Mouse (Mus musculus) lung, postnatal 0 days (tissue): Measurements from ENCODE around the gene Cadps2.

Source experiments
- CTCF ChIP-seq: IDR thresholded peaks from 2 replicates; pipeline ENCODE4 v1.5.1; 2016; ENCODE audit warnings: antibody characterized with exemption, mild to moderate bottlenecking
- EP300 ChIP-seq: IDR thresholded peaks from 2 replicates; pipeline ENCODE4 v1.6.1; 2016; ENCODE audit warnings: antibody characterized with exemption, mild to moderate bottlenecking, control low read depth

DNA sequence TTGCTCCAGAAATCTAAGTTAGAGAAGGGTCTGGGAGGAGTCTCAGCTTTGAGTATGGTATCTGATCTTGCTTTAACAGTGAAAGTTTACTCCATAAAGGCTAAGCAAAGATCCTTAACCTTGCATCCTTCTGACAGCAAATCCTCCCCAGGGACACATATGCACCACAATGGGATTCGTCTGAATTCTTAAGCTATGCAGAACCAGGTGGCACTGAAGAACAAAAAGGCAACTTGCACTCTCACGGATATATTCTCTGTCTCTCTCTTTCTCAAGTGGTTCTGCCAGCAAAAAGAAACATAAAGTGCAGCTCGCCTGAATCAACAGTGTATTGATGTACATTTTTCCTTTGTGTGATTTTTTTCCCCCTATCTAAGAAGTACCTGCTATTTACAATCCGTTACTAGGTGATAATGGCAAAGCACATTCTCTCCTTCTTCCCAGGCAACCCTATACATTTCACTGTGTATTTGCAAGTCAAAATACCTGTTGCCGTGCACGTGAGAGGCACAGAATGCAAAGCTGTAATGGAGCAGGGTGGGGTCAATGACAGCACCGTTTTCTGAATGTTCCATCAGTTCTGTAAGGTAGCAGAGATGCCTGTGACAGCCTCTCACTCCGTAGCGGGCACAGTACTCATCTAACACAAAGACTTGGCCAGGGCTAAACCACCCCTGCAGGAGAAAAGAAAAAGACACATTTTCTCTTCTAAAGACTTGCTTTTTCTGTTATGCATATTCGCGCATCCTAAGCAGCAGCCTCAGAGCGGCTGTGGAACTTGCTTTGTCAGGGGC, 428.8 kb downstream of the Cadps2 start:
- TF ChIP-seq CTCF (no peak), EP300 (no peak)
